ENCODE assay signal across 19 mouse cellular contexts in genomic region chr2:112842877-112843276, GRCm38 (mm10).
A peak's percentile ranks its signal among the peaks of the same experiment; 100 is the strongest.
DNase-seq lines count a peak whose midpoint lies in the region; ATAC-seq lines count a peak whose summit lies in the region.
"Had no signal": no experiment of that assay in that cellular context is flagged by ENCODE, and none has a peak within 500 bp of the region (broad histone marks: within the 10 kb centered on the region; RNA-seq: fewer than 3 reads in every experiment).

No protein-coding gene starts in this region.

- no peaks in the 10 kb centered on the region for H3K36me3 ChIP-seq in heart, embryonic 10.5 days
- H3K36me3 ChIP-seq: embryonic facial prominence, embryonic 13.5 days; heart, embryonic 12.5 days; midbrain, embryonic 15.5 days; neural tube, embryonic 13.5 days had no signal

- peak; percentile 15 for DNase-seq in heart, postnatal 4 days
- DNase-seq in heart, embryonic 10.5 days (ENCODE audit: low spot score), result no peak
- peak; percentile 41 for DNase-seq in retina, embryonic 14.5 days (ENCODE audit: low spot score)
- no peak for DNase-seq in retina, postnatal 1 day
- DNase-seq in embryo, embryonic 9.5 days (ENCODE audit: extremely low spot score), result peak; percentile 21
- no peak for DNase-seq in gastrocnemius, adult 8-10 months (ENCODE audit: low spot score in 2 of 2)
- no peak for DNase-seq in left cerebral cortex, postnatal 14 days (ENCODE audit: low spot score in 2 of 2)
- DNase-seq: cerebellum, adult 2 months; gastrocnemius, postnatal 10 days; lung, postnatal 14 days; right cerebral cortex, adult 18-20 months had no signal

- WGBS in heart, embryonic 10.5 days, result 35% methylated on average over 3 of the region's 3 CpGs

- ATAC-seq in megakaryocyte progenitor cell, adult 5-6 weeks (replicated peaks; ENCODE audit: poor library complexity), result no peak
- ATAC-seq: forebrain, embryonic 13.5 days; midbrain, embryonic 15.5 days; Patski had no signal

- H3K4me1 ChIP-seq in heart, embryonic 10.5 days, result no peaks in the 10 kb centered on the region
- H3K4me1 ChIP-seq: embryonic facial prominence, embryonic 13.5 days; heart, embryonic 12.5 days; midbrain, embryonic 15.5 days; neural tube, embryonic 13.5 days had no signal

- H3K9me3 ChIP-seq in heart, embryonic 10.5 days, result no peaks in the 10 kb centered on the region
- H3K9me3 ChIP-seq: embryonic facial prominence, embryonic 13.5 days; forebrain, embryonic 13.5 days; heart, embryonic 12.5 days; midbrain, embryonic 15.5 days; neural tube, embryonic 13.5 days had no signal

- H3K4me3 ChIP-seq in heart, embryonic 10.5 days, result no peak overlapping the region
- H3K4me3 ChIP-seq: embryonic facial prominence, embryonic 13.5 days; forebrain, embryonic 13.5 days; heart, embryonic 12.5 days; midbrain, embryonic 15.5 days; neural tube, embryonic 13.5 days had no signal

- no peaks in the 10 kb centered on the region for H3K27me3 ChIP-seq in heart, embryonic 10.5 days (ENCODE audit: insufficient read depth, poor library complexity, severe bottlenecking)
- H3K27me3 ChIP-seq: embryonic facial prominence, embryonic 13.5 days; forebrain, embryonic 13.5 days; heart, embryonic 12.5 days; midbrain, embryonic 15.5 days; neural tube, embryonic 13.5 days; Patski had no signal

- intact Hi-C loops in left cerebral cortex, postnatal 14 days (cut with DNase I), result no loop called here

- no peak overlapping the region for H3K27ac ChIP-seq in heart, embryonic 10.5 days
- H3K27ac ChIP-seq: embryonic facial prominence, embryonic 13.5 days; forebrain, embryonic 13.5 days; hindbrain, embryonic 14.5 days; midbrain, embryonic 15.5 days; neural tube, embryonic 13.5 days had no signal

Comparison
In these comparisons a context has a peak if more than half of its experiments do, and no peak if none do; other contexts are left out.
1. DNase-seq: peak in heart, postnatal 4 days (single experiment), retina, embryonic 14.5 days (single experiment) and embryo, embryonic 9.5 days (single experiment); none in heart, embryonic 10.5 days (single experiment), retina, postnatal 1 day (single experiment), gastrocnemius, adult 8-10 months (0 of 2) and left cerebral cortex, postnatal 14 days (0 of 2).